Mouse (Mus musculus): Measurements from ENCODE around the gene 4930404N11Rik.

DNA sequence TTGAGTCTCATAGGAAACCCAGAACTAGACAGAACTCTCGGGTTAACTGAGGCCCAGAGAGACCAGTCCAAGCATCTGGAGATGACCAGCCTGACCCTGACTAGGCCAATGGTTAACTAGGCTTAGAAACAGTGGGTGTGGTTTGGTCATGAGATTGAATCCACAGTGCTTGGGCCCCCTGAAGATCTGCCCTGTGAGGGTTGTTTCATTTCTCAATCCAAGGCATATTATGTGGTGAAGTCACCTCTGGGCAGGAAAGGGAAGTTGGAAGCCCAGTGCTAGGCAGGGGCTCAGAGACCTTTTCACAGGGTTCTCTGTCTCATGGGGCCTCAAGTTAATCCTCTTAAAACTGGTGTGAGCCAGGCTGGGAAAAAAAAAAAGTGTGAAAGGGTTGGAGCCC is 6.8 kb downstream of the 4930404N11Rik start:
- no peak for TF ChIP-seq GATA1 (IDR thresholded peaks at IDR 0.05; ENCODE audit: low read length)
- no peak for TF ChIP-seq TAL1 (IDR thresholded peaks at IDR 0.05; ENCODE audit: low read length)
